In the genomic region with DNA sequence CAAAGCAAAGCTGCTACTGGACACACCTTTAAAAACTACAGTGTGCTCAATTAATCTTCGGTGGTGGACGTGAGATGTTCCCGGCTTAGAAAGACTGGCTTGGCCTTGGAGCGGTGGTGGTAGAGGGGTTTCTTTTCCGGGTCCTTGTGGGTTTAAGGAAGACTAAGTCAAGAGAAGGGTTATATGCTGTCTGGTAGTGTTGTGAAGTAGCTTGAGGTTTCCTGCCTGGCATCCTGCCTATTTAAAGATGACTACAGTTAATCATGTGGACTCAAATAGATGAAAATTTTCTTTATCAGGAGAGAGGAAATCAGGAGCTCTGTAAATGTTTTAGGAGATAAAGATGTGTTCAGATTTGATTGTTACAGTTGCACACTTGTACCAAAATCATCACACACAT, we compare ENCODE assay signal across 26 mouse cellular contexts. TPM values are rescaled to one million over a fixed set of nuclear protein-coding genes. Genes with fewer than 3 reads are reported as not detected.
DNase-seq lines count a peak whose midpoint lies in the region; ATAC-seq and TF ChIP-seq lines count a peak whose summit lies in the region.
"Had no signal": no experiment of that assay in that cellular context is flagged by ENCODE, and none has a peak within 500 bp of the region (broad histone marks: within the 10 kb centered on the region; RNA-seq: fewer than 3 reads in every experiment).

No protein-coding gene starts in this region.

- H3K36me3 ChIP-seq in MEL (ENCODE audit: control insufficient read depth in 1 of 2, insufficient read depth in 2 of 2, low read length in 2 of 2) = peaks cover 0 to 4% of the 10 kb centered on the region in 2 experiments; a peak in 1 of 4 replicates
- H3K36me3 ChIP-seq: embryonic facial prominence, embryonic 12.5 days; embryonic facial prominence, embryonic 15.5 days; forebrain, embryonic 15.5 days; heart, embryonic 12.5 days; heart, embryonic 15.5 days; hindbrain, embryonic 10.5 days; hindbrain, embryonic 13.5 days; intestine, embryonic 15.5 days had no signal

- peaks cover 3 to 5% of the 10 kb centered on the region in 2 experiments; a peak in 3 of 4 replicates for H3K4me1 ChIP-seq in MEL (ENCODE audit: control insufficient read depth in 1 of 2, insufficient read depth in 2 of 2, low read length in 2 of 2)
- H3K4me1 ChIP-seq: embryonic facial prominence, embryonic 12.5 days; embryonic facial prominence, embryonic 15.5 days; heart, embryonic 12.5 days; heart, embryonic 15.5 days; intestine, embryonic 15.5 days had no signal

- 0 out of 4 replicates have a peak, but pooled peaks of 1 of the 2 experiments have one; percentile 28 for TF ChIP-seq EP300 in MEL (IDR thresholded peaks at IDR 0.05; ENCODE audit: low read depth in 1 of 2, low read length in 2 of 2)

- no peak for TF ChIP-seq CTCF in MEL (IDR thresholded peaks at IDR 0.05 in 2 of 3, conservative IDR thresholded peaks at IDR 0.05 in 1 of 3; ENCODE audit: control insufficient read depth in 1 of 3, insufficient read depth in 1 of 3, low read depth in 2 of 3, low read length in 3 of 3, poor library complexity in 1 of 3, severe bottlenecking in 1 of 3)

- no peak overlapping the region for H3K4me3 ChIP-seq in MEL (ENCODE audit: control insufficient read depth in 1 of 2, insufficient read depth in 1 of 2, low read depth in 2 of 2, low read length in 2 of 2)
- H3K4me3 ChIP-seq: embryonic facial prominence, embryonic 12.5 days; embryonic facial prominence, embryonic 15.5 days; forebrain, embryonic 15.5 days; heart, embryonic 12.5 days; heart, embryonic 15.5 days; hindbrain, embryonic 10.5 days; hindbrain, embryonic 13.5 days; intestine, embryonic 15.5 days had no signal

- H3K9me3 ChIP-seq in MEL (replicated peaks; ENCODE audit: insufficient read depth, low read length) = no peaks in the 10 kb centered on the region
- H3K9me3 ChIP-seq: embryonic facial prominence, embryonic 12.5 days; embryonic facial prominence, embryonic 15.5 days; forebrain, embryonic 15.5 days; heart, embryonic 12.5 days; heart, embryonic 15.5 days; hindbrain, embryonic 10.5 days; hindbrain, embryonic 13.5 days; intestine, embryonic 15.5 days had no signal

- H3K9ac ChIP-seq in MEL (ENCODE audit: control insufficient read depth, low read depth, low read length, poor library complexity, severe bottlenecking) = no peak overlapping the region
- H3K9ac ChIP-seq: embryonic facial prominence, embryonic 12.5 days; embryonic facial prominence, embryonic 15.5 days; forebrain, embryonic 15.5 days; heart, embryonic 12.5 days; heart, embryonic 15.5 days; hindbrain, embryonic 13.5 days; intestine, embryonic 15.5 days had no signal

- H3K27ac ChIP-seq in MEL (ENCODE audit: control insufficient read depth, low read depth, low read length) = no peak overlapping the region
- H3K27ac ChIP-seq: embryonic facial prominence, embryonic 12.5 days; embryonic facial prominence, embryonic 15.5 days; forebrain, embryonic 15.5 days; heart, embryonic 15.5 days; hindbrain, embryonic 10.5 days; hindbrain, embryonic 13.5 days; intestine, embryonic 15.5 days had no signal

- peak; percentile 51 for ATAC-seq in common myeloid progenitor, adult 5-6 weeks (replicated peaks; ENCODE audit: low read depth, poor library complexity, severe bottlenecking)
- peak; percentile 32 for ATAC-seq in megakaryocyte progenitor cell, adult 5-6 weeks (replicated peaks; ENCODE audit: poor library complexity)
- ATAC-seq: forebrain, embryonic 15.5 days; hindbrain, embryonic 16.5 days; intestine, embryonic 15.5 days had no signal

- no peak for TF ChIP-seq RAD21 in MEL (IDR thresholded peaks at IDR 0.05; ENCODE audit: low read depth, low read length)

- H3K27me3 ChIP-seq in MEL (ENCODE audit: control insufficient read depth in 1 of 2, insufficient read depth in 2 of 2, low read length in 2 of 2) = no peaks in the 10 kb centered on the region; a peak in 1 of 4 replicates
- H3K27me3 ChIP-seq: embryonic facial prominence, embryonic 15.5 days; heart, embryonic 12.5 days; heart, embryonic 15.5 days; hindbrain, embryonic 13.5 days; intestine, embryonic 15.5 days had no signal

- TF ChIP-seq POLR2A in MEL (IDR thresholded peaks at IDR 0.05; ENCODE audit: control insufficient read depth in 1 of 2, insufficient read depth in 1 of 2, low read depth in 1 of 2, low read length in 2 of 2, poor library complexity in 1 of 2) = no peak

- DNase-seq in 416B (ENCODE audit: low read depth) = peak; percentile 86
- peak; percentile 28 for DNase-seq in MEL (ENCODE audit: low read depth, low spot score)
- no peak for DNase-seq in testis, postnatal 10 days (ENCODE audit: low spot score)
- no peak for DNase-seq in liver
- DNase-seq: adrenal gland, adult 2 months; adrenal gland, postnatal 14 days; cerebellum, adult 11-12 months; cerebellum, adult 8-10 months; cerebellum, postnatal 36 days; gastrocnemius, postnatal 14 days; heart, adult 18-20 months; heart, postnatal 10 days; heart, postnatal 36 days had no signal

- H3K79me2 ChIP-seq in MEL (ENCODE audit: control insufficient read depth, insufficient read depth, low read length, poor library complexity) = no peaks in the 10 kb centered on the region

TF ChIP-seq in MEL, 35 proteins besides CTCF, POLR2A, EP300 and RAD21:
- TF ChIP-seq MAZ (IDR thresholded peaks at IDR 0.05; ENCODE audit: low read depth, low read length) (no peak), RCOR1 (IDR thresholded peaks at IDR 0.05; ENCODE audit: low read depth, low read length) (peak; percentile 64; the same call in 1 of the 2 replicates), TAL1 (IDR thresholded peaks at IDR 0.05; ENCODE audit: low read length) (no peak), NRF1 (IDR thresholded peaks at IDR 0.05; ENCODE audit: insufficient read depth, low read depth, low read length, poor library complexity, severe bottlenecking) (no peak), TCF12 (IDR thresholded peaks at IDR 0.05; ENCODE audit: low read depth, low read length) (0 out of 2 replicates have a peak, but pooled peaks have one; percentile 24), NELFE (IDR thresholded peaks at IDR 0.05; ENCODE audit: low read depth, low read length) (no peak)
TF ChIP-seq in MEL: peak in this region for 2.

RNA-seq across cellular contexts. Expression of gene Crnkl1, which starts 21.5 kb away (rescaled TPM):
- total RNA-seq in MEL (2012; rRNA removed) = 26.9 and 30.3 TPM in 2 replicates
- polyA plus RNA-seq in MEL (2012; ENCODE audit: insufficient read depth in 1 of 2, insufficient read length in 2 of 2, low read depth in 1 of 2, low replicate concordance in 2 of 2, missing spikeins in 1 of 2) = 100 to 1,000 TPM in 1 of 2 experiments, 10 to 100 TPM in 1; 23.8 to 297 TPM
- 56.3 and 78.7 TPM in 2 replicates for total RNA-seq in common myeloid progenitor, adult 5-6 weeks (2017)
- 29.3 and 31.5 TPM in 2 replicates for total RNA-seq in megakaryocyte progenitor cell, adult 5-6 weeks (2015)
- 60.6 and 67.4 TPM in 2 replicates for total RNA-seq in megakaryocyte progenitor cell, adult 5-6 weeks (2017)

RNA-seq across cellular contexts. Expression of gene Cfap61, which starts 21.7 kb away (rescaled TPM):
- total RNA-seq in MEL (2012; rRNA removed) = not detected in 2 replicates
- under 1 TPM in 1 of 2 experiments, not detected in 1; 0.13 TPM for polyA plus RNA-seq in MEL (2012; ENCODE audit: insufficient read depth in 1 of 2, insufficient read length in 2 of 2, low read depth in 1 of 2, low replicate concordance in 2 of 2, missing spikeins in 1 of 2)
- 0.34 TPM in 1 of 2 replicates, not detected in the other for total RNA-seq in common myeloid progenitor, adult 5-6 weeks (2017)
- total RNA-seq in megakaryocyte progenitor cell, adult 5-6 weeks (2015) = 0.10 TPM in 1 of 2 replicates, not detected in the other
- 0.04 TPM in 1 of 2 replicates, not detected in the other for total RNA-seq in megakaryocyte progenitor cell, adult 5-6 weeks (2017)
- total RNA-seq: gastrocnemius, adult 18-20 months; gastrocnemius, postnatal 14 days; gastrocnemius, postnatal 4 days had no signal

RNA-seq across cellular contexts. Expression of gene Naa20, which starts 54.4 kb away (rescaled TPM):
- 84.1 and 88.1 TPM in 2 replicates for total RNA-seq in MEL (2012; rRNA removed)
- 10 to 100 TPM in 1 of 2 experiments, not detected in 1; 86.3 TPM for polyA plus RNA-seq in MEL (2012; ENCODE audit: insufficient read depth in 1 of 2, insufficient read length in 2 of 2, low read depth in 1 of 2, low replicate concordance in 2 of 2, missing spikeins in 1 of 2)
- total RNA-seq in common myeloid progenitor, adult 5-6 weeks (2017) = 69.9 and 75.7 TPM in 2 replicates
- 88.0 and 96.1 TPM in 2 replicates for total RNA-seq in megakaryocyte progenitor cell, adult 5-6 weeks (2015)
- total RNA-seq in megakaryocyte progenitor cell, adult 5-6 weeks (2017) = 65.8 and 67.3 TPM in 2 replicates

Comparison
In these comparisons a context has a peak if more than half of its experiments do, and no peak if none do; other contexts are left out.
1. DNase-seq: peak in 416B (single experiment) and MEL (single experiment); none in testis, postnatal 10 days (single experiment) and liver (single experiment).